Mouse (Mus musculus): ENCODE data around the gene Srsf11. TPM values are rescaled to one million over a fixed set of nuclear protein-coding genes. Genes with fewer than 3 reads are reported as not detected.

The Srsf11 gene
- 10 to 100 TPM; 24.3 to 38.7 (median 31.8) TPM for total RNA-seq (2022)

DNA sequence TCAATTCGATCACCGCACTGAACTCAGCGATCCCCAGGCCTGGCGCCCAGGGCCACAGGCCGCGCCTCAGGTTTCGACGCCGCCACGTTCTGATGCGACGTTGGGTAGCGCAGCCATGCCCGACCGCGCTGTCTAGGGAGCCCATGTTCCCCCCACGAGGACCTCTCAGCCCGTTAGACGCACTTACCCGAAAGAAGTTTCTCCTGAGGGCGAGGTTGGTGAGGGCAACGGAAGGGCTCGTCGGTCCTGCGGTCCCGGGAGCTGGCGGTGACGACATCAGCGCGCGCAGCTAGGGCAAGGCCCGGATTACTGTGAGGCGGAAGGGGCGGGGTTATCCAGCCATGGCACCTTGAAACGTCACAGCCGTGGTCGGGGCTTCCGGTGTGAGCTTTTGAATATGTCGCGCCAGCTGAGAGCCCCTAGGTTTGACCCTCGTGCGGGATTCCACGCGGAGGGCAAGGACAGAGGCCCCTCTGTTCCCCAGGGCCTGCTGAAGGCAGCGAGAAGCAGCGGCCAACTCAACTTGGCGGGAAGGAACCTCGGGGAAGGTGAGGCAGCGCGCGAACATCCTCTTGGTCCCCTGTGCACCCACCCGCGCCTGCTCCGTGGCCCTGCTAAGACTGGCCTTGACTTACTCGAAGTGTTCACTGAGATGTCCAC is at the start of gene Srsf11, which contains the start of gene Lrrc40:
Gene Srsf11, minus strand, starts transcription at position 311 of the 660 bp plus-strand sequence.
Gene Lrrc40, plus strand, starts transcription at position 334 of the 660 bp plus-strand sequence.
- peak; percentile 84 to 87 for DNase-seq (ENCODE audit: low spot score in 2 of 2)

GRCm38 (mm10) chr3:158077828-158078227 is 41.4 kb upstream of the Srsf11 start:
- no peak for DNase-seq (ENCODE audit: low spot score in 2 of 2)

GRCm38 (mm10) chr3:158077380-158077772 is 40.9 kb upstream of the Srsf11 start:
- no peak for DNase-seq (ENCODE audit: low spot score in 2 of 2)

DNA sequence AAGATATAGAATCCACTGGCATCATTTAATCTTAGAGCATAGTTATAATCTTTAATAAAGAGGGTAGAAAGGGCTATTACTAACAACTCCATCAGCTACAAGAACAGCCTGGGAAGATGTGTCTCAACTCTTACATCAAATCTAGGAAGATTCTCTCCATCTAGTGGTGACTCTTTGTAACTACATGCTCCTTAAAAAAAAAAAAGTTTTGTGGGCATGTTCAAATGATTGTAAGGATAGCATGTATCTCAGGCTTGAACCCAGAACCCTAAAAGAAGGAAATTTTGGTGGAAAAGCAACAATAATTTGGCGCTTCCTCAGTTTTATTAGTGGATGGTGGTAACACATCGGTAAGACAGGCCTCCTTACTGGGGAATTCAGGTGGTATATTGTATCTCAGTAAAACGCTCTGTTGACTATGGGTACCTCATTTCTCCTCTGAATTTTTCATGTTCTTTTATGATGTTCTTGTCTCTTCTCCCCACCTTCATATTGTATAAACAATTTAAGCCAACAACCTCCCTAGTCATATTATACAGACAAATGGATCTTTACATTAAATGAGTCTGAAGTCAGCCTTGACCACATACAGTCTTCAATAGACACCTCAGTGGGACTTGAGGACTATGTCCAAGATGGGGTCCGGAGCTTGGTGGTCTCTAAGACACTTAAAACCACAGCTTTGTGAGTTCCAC is 40.4 kb upstream of the Srsf11 start:
- DNase-seq (ENCODE audit: low spot score in 2 of 2), result no peak

GRCm38 (mm10) chr3:158075004-158075403 is 38.6 kb upstream of the Srsf11 start:
- no peak for DNase-seq (ENCODE audit: low spot score in 2 of 2)

DNA sequence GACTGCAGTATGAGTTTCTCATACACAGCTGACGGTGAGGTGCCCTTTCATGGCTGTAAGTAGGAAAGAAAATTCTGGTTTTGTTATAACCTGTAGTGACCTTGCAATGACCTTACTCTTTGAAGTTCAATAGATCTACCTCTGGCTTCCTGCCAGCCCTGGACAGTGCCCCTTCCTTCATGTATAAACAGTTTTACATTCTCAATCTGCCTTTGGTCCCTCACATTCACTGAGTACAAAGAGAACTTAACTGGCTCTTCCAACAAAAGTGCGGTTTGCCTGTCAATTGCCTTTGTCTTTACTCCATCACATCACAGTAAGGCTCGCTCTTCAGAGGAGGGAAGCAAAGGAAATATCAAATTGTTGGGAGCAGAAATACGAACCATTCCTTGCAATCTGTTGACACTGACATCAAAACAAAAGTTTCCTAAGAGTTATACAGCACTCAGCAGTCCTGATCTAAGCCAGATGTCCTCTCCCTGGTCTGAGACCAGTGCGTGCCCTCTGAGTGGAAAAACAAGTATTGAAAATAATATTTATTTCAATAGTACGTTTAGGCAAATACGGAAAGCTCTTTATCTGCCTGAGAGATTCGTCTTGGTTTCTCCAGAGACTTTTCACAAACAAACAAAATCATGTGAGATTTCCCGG is 32.3 kb upstream of the Srsf11 start:
- DNase-seq (ENCODE audit: low spot score in 2 of 2), result no peak

DNA sequence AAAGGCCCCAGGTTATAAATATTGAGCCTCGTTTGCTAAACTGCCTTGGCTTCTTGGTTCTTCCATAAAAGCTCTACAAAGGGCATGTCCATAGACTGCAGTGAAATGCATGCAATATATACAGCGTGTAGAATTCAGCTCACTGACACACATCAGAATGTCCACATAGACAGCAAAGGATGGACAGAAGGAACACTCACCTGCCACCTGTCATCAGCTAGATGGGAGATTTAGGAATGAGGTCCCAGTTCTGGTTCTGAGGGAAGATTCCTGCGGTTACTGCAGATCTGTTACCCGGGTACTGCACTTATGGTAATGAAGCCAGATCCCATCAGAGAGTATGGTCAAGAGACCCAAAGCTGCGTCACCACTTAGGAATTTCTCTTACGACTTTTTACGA is 31.5 kb upstream of the Srsf11 start:
- DNase-seq (ENCODE audit: low spot score in 2 of 2), result no peak

DNA sequence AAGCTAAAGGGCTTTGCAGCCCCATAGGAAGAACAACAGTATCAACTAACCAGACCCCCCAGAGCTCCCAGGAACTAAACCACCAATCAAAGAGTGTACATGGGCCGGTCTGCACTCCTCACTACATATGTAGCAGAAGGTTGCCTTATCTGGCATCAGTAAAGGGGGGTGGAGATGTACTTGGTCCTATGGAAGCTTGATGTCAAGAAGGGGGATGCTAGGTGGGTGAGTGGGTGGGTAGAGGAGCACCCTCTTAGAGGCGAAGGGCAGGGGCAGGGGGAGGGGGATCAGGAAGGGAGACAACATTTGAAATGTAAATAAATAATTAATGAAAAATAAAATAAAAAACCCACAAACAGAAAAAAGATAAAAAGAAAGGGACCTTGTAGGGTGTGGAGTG is 28.8 kb upstream of the Srsf11 start:
- DNase-seq (ENCODE audit: low spot score in 2 of 2), result no peak

DNA sequence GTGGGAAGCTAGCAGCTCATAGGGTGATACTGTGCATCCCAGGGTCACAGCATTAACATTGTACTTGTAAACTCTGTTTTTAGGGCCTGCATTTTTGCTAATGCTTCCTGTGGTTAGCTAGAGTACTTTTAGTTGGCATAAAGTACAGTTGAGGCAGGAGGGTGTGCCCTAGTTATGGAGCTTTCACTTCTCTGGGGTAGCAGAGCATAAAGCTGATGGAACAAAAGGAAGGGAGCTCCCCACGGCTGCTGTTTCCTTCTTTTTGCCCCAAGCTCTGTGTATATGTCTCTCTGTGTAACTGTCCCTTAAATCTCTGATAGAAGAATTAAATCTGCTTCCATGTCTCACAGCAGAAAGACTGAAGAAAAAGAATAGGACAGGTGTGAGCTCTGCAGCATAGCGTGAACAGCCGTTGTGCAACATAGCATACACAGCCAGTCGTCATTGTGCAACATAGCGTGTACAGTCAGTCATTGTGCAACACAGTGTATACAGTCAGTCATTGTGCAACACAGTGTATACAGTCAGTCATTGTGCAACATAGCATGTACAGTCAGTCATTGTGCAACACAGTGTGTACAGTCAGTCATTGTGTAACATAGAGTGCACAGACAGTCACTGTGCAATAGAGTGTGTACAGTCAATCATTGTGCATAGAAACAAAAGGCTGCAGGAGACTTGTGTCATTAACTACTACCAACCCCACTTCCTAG is 25.5 kb upstream of the Srsf11 start:
- DNase-seq (ENCODE audit: low spot score in 2 of 2), result no peak

- DNase-seq (ENCODE audit: low spot score in 2 of 2), result no peak
These were observed 24.3 kb upstream of the Srsf11 start for GRCm38 (mm10) chr3:158060621-158061291.

DNA sequence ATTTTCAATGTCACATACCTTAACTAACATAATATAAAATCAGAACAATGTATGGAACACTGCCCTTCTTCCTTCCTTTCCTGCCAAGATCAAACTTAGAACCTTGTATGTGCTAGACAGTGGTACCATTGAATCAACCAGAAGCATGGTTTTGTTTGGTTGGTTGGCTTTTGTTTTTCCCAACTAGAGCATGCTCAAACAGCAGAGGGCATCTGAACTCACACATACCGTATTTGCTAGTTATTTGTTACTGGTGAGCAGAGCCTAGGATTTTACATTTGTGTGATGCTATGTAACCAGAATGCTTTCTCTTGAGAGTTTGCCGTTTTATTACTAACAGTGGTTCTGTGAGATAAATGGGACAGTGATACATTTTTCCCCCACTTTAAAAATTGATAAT is 13.1 kb upstream of the Srsf11 start:
- DNase-seq (ENCODE audit: low spot score in 2 of 2), result no peak

DNA sequence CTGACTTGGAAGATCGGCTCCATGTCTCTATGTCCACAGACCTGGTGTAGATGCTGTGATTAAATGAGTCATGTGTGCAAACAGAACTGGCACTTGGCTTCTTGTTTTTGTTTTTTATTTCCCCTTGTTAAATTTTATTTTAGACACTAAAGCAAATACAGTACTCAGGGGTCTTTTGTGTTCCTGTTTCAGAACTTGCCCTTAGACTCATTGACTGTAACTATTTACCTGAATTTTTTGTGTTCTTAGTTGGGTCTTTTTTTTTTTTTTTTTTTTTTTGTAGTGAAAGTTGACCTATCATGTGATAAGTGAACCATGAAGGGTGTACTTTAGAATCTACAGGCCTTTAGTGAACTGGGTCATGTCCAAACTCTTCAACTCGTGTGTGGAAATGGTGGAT is 4.3 kb upstream of the Srsf11 start:
- no peak for DNase-seq (ENCODE audit: low spot score in 2 of 2)

DNA sequence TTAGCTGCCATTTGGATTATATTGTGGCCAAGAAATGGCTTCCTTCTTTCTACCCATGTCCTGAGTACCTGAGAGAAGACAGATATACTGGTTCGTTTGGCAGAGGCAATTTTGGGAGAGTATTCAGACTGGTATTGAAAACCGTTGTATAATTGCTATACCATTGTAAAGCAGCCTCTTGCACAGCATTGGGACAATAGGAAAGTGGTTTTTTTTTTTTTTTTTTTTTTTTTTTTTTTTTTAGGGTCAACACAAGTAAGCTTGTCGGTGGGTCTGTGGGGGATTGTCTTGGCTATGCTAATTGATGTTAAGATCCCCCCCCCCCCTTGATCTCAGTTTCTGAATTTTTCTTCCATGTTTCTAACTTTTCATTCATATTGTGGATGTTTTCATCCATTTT is 1.7 kb upstream of the Srsf11 start:
- no peak for DNase-seq (ENCODE audit: low spot score in 2 of 2)

DNA sequence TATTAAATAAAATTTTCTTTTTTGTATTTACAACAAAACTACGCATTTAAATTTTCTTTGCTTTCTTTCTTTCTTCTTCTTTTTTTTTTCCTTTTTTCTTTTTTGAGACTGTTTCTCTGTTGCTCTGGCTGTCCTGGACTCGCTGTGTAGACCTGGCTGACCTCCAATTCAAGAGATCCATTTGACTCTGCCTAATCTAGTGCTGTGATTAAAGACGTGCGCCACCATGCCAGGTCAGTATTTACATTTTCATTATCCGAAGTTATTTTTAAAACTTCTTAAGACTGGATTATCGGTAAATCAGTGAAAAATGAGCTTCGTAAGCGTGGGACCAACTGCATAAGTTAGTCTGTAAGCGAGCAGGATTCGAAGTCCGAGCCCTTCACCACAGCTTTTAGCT is 573 bp downstream of the Srsf11 start:
- DNase-seq (ENCODE audit: low spot score in 2 of 2), result no peak

DNA sequence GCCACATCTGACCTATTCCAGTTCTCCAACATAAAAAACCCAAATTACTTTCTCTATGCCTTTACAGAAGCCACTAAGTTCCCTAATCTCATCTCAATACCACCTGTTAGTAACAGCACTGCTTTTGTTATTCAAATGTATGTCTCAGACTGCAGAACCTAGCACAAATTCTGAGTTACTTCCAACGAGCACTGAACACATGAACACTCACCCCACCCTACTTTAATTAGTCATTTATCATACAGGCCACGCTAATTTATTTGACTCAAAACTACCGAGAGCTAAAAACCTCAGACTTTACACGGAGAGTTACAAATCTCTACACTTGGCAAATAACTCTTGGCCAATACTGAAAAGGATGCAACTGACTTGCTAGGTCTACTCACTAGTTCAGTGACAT is 4.3 kb downstream of the Srsf11 start:
- DNase-seq (ENCODE audit: low spot score in 2 of 2), result no peak

DNA sequence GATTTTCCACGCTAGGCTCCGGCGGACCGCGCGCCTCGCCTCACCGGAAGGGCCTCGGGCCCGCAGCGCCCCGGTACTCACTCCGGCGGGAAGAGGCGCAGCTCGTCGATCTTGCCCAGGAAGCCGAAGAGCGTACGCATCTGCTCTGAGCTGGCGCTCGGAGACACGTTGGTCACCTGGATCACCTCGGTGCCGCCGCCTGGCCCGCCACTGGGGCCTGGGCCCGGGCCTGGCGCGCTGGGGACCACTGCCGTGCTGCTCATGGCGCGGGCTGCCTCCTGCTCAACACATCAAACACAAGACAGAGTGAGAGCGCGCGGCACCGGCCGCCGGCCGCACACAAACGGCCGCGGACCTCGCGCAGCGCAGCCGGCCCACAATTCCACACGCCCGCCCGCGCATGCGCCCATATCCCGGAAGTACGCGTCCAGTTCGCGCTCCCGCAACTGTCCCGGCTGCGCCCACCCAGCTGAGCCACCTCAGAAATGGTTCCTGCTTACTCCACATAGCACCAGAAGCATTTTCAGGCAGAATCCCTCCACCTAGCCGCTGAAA is 5.0 kb downstream of the Srsf11 start:
- DNase-seq (ENCODE audit: low spot score in 2 of 2), result peak; percentile 64 to 76

DNA sequence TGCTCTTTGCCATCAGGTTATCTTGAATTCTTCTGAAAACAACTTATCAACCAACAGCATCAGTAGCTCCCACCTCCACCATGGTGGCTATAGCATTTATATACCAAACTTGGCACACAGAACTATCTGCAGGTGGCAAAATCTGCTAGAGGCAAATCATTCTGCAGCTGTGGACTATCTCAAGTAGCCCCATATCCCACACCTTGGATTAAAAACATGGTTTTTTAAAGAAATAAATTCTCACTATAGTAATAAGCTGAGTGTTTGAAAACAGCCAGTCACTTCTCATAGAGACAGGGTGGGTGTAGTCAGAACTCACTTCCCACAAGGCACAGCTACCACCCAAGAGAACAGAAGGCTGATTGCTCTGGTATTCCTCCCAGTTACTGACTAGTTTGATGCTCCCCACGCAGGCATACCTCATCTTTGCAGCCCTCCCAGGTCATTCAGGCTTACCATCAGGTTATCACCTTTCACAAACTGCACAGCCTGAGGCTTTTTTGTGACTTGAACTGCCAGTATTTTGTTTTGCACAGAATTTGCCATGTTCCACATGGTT is 26.6 kb downstream of the Srsf11 start:
- DNase-seq (ENCODE audit: low spot score in 2 of 2), result no peak

- DNase-seq (ENCODE audit: low spot score in 2 of 2), result no peak
These were observed 27.8 kb downstream of the Srsf11 start for GRCm38 (mm10) chr3:158008647-158009046.

DNA sequence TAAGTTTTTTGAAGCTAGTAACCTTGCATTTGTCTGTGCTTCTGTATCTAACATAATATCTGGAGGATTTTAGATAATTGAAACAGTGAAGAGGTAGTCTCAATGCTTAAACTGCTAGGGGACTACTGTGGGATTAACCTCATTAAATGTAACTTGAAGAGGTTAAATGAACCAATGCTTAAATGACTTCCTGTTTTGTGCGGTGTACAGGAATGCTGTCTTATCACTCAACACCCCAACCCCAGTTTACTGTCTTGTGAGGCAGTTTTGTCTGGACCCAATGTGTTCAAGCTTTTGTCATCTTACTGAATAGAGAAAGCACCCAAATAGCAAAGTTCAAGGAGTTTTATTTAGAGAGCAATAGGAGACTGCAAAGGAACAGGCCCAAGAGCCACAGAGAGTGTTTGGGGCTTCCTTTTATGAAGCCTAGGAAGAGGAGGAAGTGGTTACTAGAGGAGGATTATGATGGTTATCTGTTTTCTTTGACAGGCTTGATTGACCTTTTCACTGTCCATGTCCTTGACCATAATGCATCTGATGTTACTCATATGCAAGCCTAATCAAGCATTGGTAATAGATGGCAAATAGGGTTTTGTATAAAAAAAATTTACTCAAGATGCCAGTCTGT is 37.6 kb downstream of the Srsf11 start:
- DNase-seq (ENCODE audit: low spot score in 2 of 2), result no peak

GRCm38 (mm10) chr3:157995726-157996125 is 40.7 kb downstream of the Srsf11 start:
- no peak for DNase-seq (ENCODE audit: low spot score in 2 of 2)

Data from gastrocnemius, adult 8-10 months (tissue).